Mouse (Mus musculus): ENCODE results near the gene Ccdc65. TPM values are rescaled to one million over a fixed set of nuclear protein-coding genes. Genes with fewer than 3 reads are reported as not detected.
A peak's percentile ranks its signal among the peaks of the same experiment; 100 is the strongest.
"Not testable (repeated sequence)": the region's sequence is repeated elsewhere in the genome, so short reads cannot be mapped to it uniquely, and the experiment has no call there.

The Ccdc65 gene
- total RNA-seq, 2 experiments from 2014 or later, result not detected

GRCm38 (mm10) chr15:98737881-98738280 lies 29.9 kb downstream of the Ccdc65 start:
- DNase-seq (ENCODE audit: low spot score), result no peak

GRCm38 (mm10) chr15:98738796-98739195 lies 30.8 kb downstream of the Ccdc65 start:
- DNase-seq (ENCODE audit: low spot score), result no peak

- DNase-seq (ENCODE audit: low spot score), result no peak
These were observed 32.2 kb downstream of the Ccdc65 start for GRCm38 (mm10) chr15:98740219-98740618.

- no peak for DNase-seq (ENCODE audit: low spot score)
These were observed 34.9 kb downstream of the Ccdc65 start for GRCm38 (mm10) chr15:98742766-98743428.

- not testable (repeated sequence) for DNase-seq (ENCODE audit: low spot score)
These were observed 35.9 kb downstream of the Ccdc65 start for GRCm38 (mm10) chr15:98743863-98744262.

- no peak for DNase-seq (ENCODE audit: low spot score)
These were observed 38.4 kb downstream of the Ccdc65 start for GRCm38 (mm10) chr15:98746344-98746965.

GRCm38 (mm10) chr15:98747296-98747695 lies 39.3 kb downstream of the Ccdc65 start:
- DNase-seq (ENCODE audit: low spot score), result no peak

GRCm38 (mm10) chr15:98749093-98749492 lies 41.1 kb downstream of the Ccdc65 start:
- DNase-seq (ENCODE audit: low spot score), result no peak

- no peak for DNase-seq (ENCODE audit: low spot score)
These were observed 45.0 kb downstream of the Ccdc65 start for GRCm38 (mm10) chr15:98753021-98753423.

- DNase-seq (ENCODE audit: low spot score), result no peak
These were observed 46.1 kb downstream of the Ccdc65 start for GRCm38 (mm10) chr15:98754125-98754524.

GRCm38 (mm10) chr15:98762201-98762621 lies 54.2 kb downstream of the Ccdc65 start:
- DNase-seq (ENCODE audit: low spot score), result peak; percentile 51

GRCm38 (mm10) chr15:98762670-98763529 lies 54.9 kb downstream of the Ccdc65 start, which contains the start of gene Arf3:
TSS of gene Arf3 (minus strand) at chr15:98763214.
- DNase-seq (ENCODE audit: low spot score), result peak; percentile 95

GRCm38 (mm10) chr15:98765929-98766328 lies 57.9 kb downstream of the Ccdc65 start:
- no peak for DNase-seq (ENCODE audit: low spot score)

- no peak for DNase-seq (ENCODE audit: low spot score)
These were observed 60.3 kb downstream of the Ccdc65 start for GRCm38 (mm10) chr15:98768259-98768658.

- no peak for DNase-seq (ENCODE audit: low spot score)
These were observed 63.9 kb downstream of the Ccdc65 start for GRCm38 (mm10) chr15:98771813-98772425.

- no peak for DNase-seq (ENCODE audit: low spot score)
These were observed 64.7 kb downstream of the Ccdc65 start for GRCm38 (mm10) chr15:98772511-98773211.

Other genes starting within 250 kb of the Ccdc65 start
- gene OR5BS1P, start 238.3 kb upstream of the Ccdc65 start, total RNA-seq (2021), result not detected
- gene Lalba, start 225.5 kb upstream of the Ccdc65 start, total RNA-seq (2021), result not detected
- gene Olfr279, start 215.8 kb upstream of the Ccdc65 start, total RNA-seq (2021), result not detected
- gene Kansl2, start 173.9 kb upstream of the Ccdc65 start, total RNA-seq (2021), result 10 to 100 TPM; 60.8 to 60.9 TPM
- gene Ccnt1, start 137.3 kb upstream of the Ccdc65 start, total RNA-seq (2021), result 10 to 100 TPM; 21.1 to 24.3 TPM
- under 1 TPM in 1 of 2 experiments, not detected in 1; 0.91 TPM for gene 4930415O20Rik, start 137.2 kb upstream of the Ccdc65 start, total RNA-seq (2021)
- gene Adcy6, start 98.1 kb upstream of the Ccdc65 start, total RNA-seq (2021), result 10 to 100 TPM; 14.3 to 17.9 TPM
- gene Cacnb3, start 77.4 kb upstream of the Ccdc65 start, total RNA-seq (2021), result under 1 TPM; 0.64 to 0.85 TPM
- 10 to 100 TPM; 65.7 to 83.1 TPM for gene Ddx23, start 45.3 kb upstream of the Ccdc65 start, total RNA-seq (2021)
- 1 to 10 TPM; 2.8 to 3.2 TPM for gene Rnd1, start 30.7 kb upstream of the Ccdc65 start, total RNA-seq (2021)
- gene Fkbp11, start 20.0 kb downstream of the Ccdc65 start, total RNA-seq (2021), result 1 to 10 TPM in 1 of 2 experiments, under 1 TPM in 1; 0.80 to 1.1 TPM
- gene Arf3, start 55.0 kb downstream of the Ccdc65 start, total RNA-seq (2021), result 1 to 10 TPM; 8.1 to 9.0 TPM
- gene Wnt10b, start 69.9 kb downstream of the Ccdc65 start, total RNA-seq (2021), result 1 to 10 TPM in 1 of 2 experiments, under 1 TPM in 1; 0.57 to 1.4 TPM
- not detected for gene Wnt1, start 81.7 kb downstream of the Ccdc65 start, total RNA-seq (2021)
- under 1 TPM; 0.36 to 0.57 TPM for gene Ddn, start 101.3 kb downstream of the Ccdc65 start, total RNA-seq (2021)
- 10 to 100 TPM; 48.1 to 49.6 TPM for gene Prkag1, start 123.3 kb downstream of the Ccdc65 start, total RNA-seq (2021)
- gene Kmt2d, start 163.0 kb downstream of the Ccdc65 start, total RNA-seq (2021), result 10 to 100 TPM; 43.2 to 50.1 TPM
- 1 to 10 TPM; 1.3 TPM for gene Rhebl1, start 186.3 kb downstream of the Ccdc65 start, total RNA-seq (2021)
- 1 to 10 TPM in 1 of 2 experiments, under 1 TPM in 1; 0.75 to 1.5 TPM for gene Dhh, start 190.3 kb downstream of the Ccdc65 start, total RNA-seq (2021)
- gene Lmbr1l, start 210.0 kb downstream of the Ccdc65 start, total RNA-seq (2021), result 1 to 10 TPM; 4.8 to 4.9 TPM
- gene Tuba1b, start 226.4 kb downstream of the Ccdc65 start, total RNA-seq (2021), result 10 to 100 TPM; 15.6 to 29.6 TPM
- not detected for gene Gm49450, start 245.3 kb downstream of the Ccdc65 start, total RNA-seq (2021)
- gene Tuba1a, start 245.5 kb downstream of the Ccdc65 start, total RNA-seq (2021), result 10 to 100 TPM; 17.9 to 38.6 TPM

Measured in gastrocnemius, adult 18-20 months (tissue).